Mouse (Mus musculus) stomach, postnatal 0 days (tissue): ENCODE data around the gene Ppig. TPM values are rescaled to one million over a fixed set of nuclear protein-coding genes. Genes with fewer than 3 reads are reported as not detected.
A peak's percentile ranks its signal among the peaks of the same experiment; 100 is the strongest.

Source experiments
- ATAC-seq: fragments of 200-750 bp; cut with Nextera tagmentation; 2 replicates; pipeline ENCODE4 v1.8.0; 2017; ENCODE audit not compliant: low FRiP score, low TSS enrichment
- DNase-seq: peaks from one replicate; pipeline ENCODE4 v3.0.0-alpha.2; 2016; ENCODE audit warnings: low spot score
- H3K27ac ChIP-seq: fragments of 300-500 bp; sonication (generic); replicated peaks from 2 replicates; pipeline ENCODE4 v1.5.1; 2014; ENCODE audit warnings: mild to moderate bottlenecking, control low read depth
- H3K27me3 ChIP-seq: fragments of 300-500 bp; sonication (generic); 2 replicates; pipeline ENCODE4 v1.6.1; 2014; ENCODE audit warnings: low read length; ENCODE audit not compliant: control insufficient read depth, insufficient read depth
- H3K36me3 ChIP-seq: fragments of 300-500 bp; sonication (generic); 2 replicates; pipeline ENCODE4 v1.6.1; 2014; ENCODE audit warnings: low read length, mixed read lengths; ENCODE audit not compliant: control insufficient read depth, insufficient read depth
- H3K4me1 ChIP-seq: fragments of 300-500 bp; sonication (generic); replicated peaks from 2 replicates; pipeline ENCODE4 v1.6.1; 2014; ENCODE audit warnings: antibody characterized with exemption; ENCODE audit not compliant: control insufficient read depth, insufficient read depth
- H3K4me2 ChIP-seq: fragments of 300-500 bp; sonication (generic); replicated peaks from 2 replicates; pipeline ENCODE4 v1.6.1; 2014; ENCODE audit warnings: low read depth, mild to moderate bottlenecking, control low read depth, moderate library complexity
- H3K4me3 ChIP-seq: fragments of 300-500 bp; sonication (generic); 2 replicates; pipeline ENCODE4 v1.5.1; 2014; ENCODE audit warnings: low read depth, low read length, control low read depth
- H3K9ac ChIP-seq: fragments of 300-500 bp; sonication (generic); 2 replicates; pipeline ENCODE4 v1.6.1; 2014; ENCODE audit warnings: mild to moderate bottlenecking, low read length, control low read depth, mixed read lengths
- H3K9me3 ChIP-seq: fragments of 300-500 bp; sonication (generic); 2 replicates; pipeline ENCODE4 v1.6.1; 2016; ENCODE audit warnings: low read length; ENCODE audit not compliant: control insufficient read depth
- CTCF ChIP-seq: IDR thresholded peaks from 2 replicates; pipeline ENCODE4 v1.5.1; 2016; ENCODE audit warnings: antibody characterized with exemption, low read depth, mild to moderate bottlenecking, moderate library complexity
- EP300 ChIP-seq: optimal IDR thresholded peaks from 2 replicates; pipeline ENCODE3; 2016; ENCODE audit warnings: antibody characterized with exemption
- WGBS: fragments of 180-500 bp; shearing (Covaris S2); extraction: QIAGEN DNeasy Blood & Tissue Kit; methylation state at CpG from one replicate; pipeline ENCODE4 v1.1.7; 2014; 5-methylcytosine and 5-hydroxymethylcytosine counted together
- polyA plus RNA-seq: library from polyadenylated mRNA; unstranded; fragments of >200 nt; fragmentation: Nextera tagmentation; extraction: Ambion mirVana; gene quantifications from 2 replicates; pipeline ENCODE4 v1.2.1, GENCODE M21; 2015

Gene Ppig
- polyA plus RNA-seq, 1 experiment from 2014 or later: 83.7 TPM

DNA sequence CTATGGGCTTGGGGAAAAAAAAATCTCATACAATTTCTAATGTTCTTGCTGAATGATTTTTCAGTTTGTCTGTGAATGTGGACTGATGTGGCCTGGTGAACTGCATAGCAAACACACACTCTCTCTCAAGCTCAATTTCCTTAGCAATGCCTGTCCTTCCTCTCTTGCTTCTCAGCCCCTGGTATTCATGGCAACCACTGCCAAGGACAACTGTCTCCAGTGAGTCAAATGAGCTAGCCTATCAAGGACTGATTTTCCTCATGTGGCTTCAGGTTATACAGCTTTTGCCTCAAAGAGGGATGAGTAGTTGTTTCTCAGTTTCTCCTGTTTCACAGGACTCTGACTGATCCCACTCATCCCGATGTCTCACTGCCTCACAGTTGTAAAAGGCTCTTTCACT, 3.2 kb upstream of the Ppig start:
- H3K27ac ChIP-seq: no peak overlapping the region
- WGBS: 86% methylated on average over 1 of the region's 1 CpGs
- no peaks in the 10 kb centered on the region for H3K27me3 ChIP-seq
- H3K4me1 ChIP-seq: peaks cover 3% of the 10 kb centered on the region
- no peak for ATAC-seq
- no peak overlapping the region for H3K4me2 ChIP-seq
- no peak for DNase-seq
- no peaks in the 10 kb centered on the region for H3K36me3 ChIP-seq
- no peak overlapping the region for H3K9ac ChIP-seq
- TF ChIP-seq CTCF (no peak), EP300 (no peak)
- no peaks in the 10 kb centered on the region for H3K9me3 ChIP-seq
- no peak overlapping the region for H3K4me3 ChIP-seq

- DNase-seq (peak; percentile 93), ATAC-seq (peak; percentile 92)
- Histone ChIP-seq H3K9ac (peak overlapping the region; percentile 89), H3K36me3 (no peaks in the 10 kb centered on the region), H3K9me3 (no peaks in the 10 kb centered on the region), H3K4me2 (peak overlapping the region; percentile 67), H3K4me3 (peak overlapping the region; percentile 97), H3K27ac (peak overlapping the region; percentile 92), H3K4me1 (peaks cover 3% of the 10 kb centered on the region), H3K27me3 (no peaks in the 10 kb centered on the region)
- TF ChIP-seq CTCF (no peak), EP300 (no peak)
- WGBS: under 1% methylated on average over 91 of the region's 91 CpGs
Measured at GRCm38 (mm10) chr2:69722650-69723518, 539 bp downstream of the Ppig start.

GRCm38 (mm10) chr2:69723519-69723825, 1.1 kb downstream of the Ppig start:
- no peak for TF ChIP-seq EP300
- no peak for TF ChIP-seq CTCF
- Histone ChIP-seq H3K36me3 (no peaks in the 10 kb centered on the region), H3K4me3 (peak overlapping the region; percentile 97), H3K9ac (peak overlapping the region; percentile 89), H3K4me2 (peak overlapping the region; percentile 67), H3K9me3 (no peaks in the 10 kb centered on the region), H3K27ac (peak overlapping the region; percentile 92), H3K27me3 (no peaks in the 10 kb centered on the region), H3K4me1 (peaks cover 3% of the 10 kb centered on the region)
- 1% methylated on average over 13 of the region's 13 CpGs for WGBS
- DNase-seq (no peak), ATAC-seq (no peak)

- TF ChIP-seq EP300: no peak
- TF ChIP-seq CTCF: peak; percentile 57
- Histone ChIP-seq H3K4me3 (no peak overlapping the region), H3K4me1 (no peaks in the 10 kb centered on the region), H3K36me3 (peaks cover 15% of the 10 kb centered on the region), H3K4me2 (no peak overlapping the region), H3K9me3 (no peaks in the 10 kb centered on the region), H3K27me3 (no peaks in the 10 kb centered on the region), H3K9ac (no peak overlapping the region), H3K27ac (no peak overlapping the region)
- no peak for DNase-seq
- ATAC-seq: no peak
- WGBS: 88% methylated on average over 1 of the region's 1 CpGs
Measured at GRCm38 (mm10) chr2:69745091-69745490, 22.7 kb downstream of the Ppig start.

DNA sequence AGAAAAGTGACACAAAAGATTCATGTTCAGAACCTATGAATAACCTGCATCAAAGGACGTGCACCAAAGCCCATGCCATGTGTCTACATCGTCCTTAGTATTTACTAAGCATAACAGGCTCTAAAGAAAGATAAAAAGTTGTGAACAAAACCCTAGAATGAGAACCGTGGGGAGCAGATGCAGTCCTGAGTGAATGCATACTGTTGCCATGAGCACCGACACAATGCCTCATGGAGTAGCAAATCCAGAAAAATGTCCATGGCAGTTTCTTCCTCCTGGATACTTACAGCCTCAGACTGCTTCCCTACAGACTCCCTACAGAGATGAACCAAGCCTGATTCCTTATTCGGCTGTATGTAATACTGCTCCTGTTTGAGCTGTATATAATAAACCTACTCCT, 38.6 kb downstream of the Ppig start:
- TF ChIP-seq EP300 (no peak), CTCF (no peak)
- no peaks in the 10 kb centered on the region for H3K9me3 ChIP-seq
- no peaks in the 10 kb centered on the region for H3K36me3 ChIP-seq
- H3K27me3 ChIP-seq: no peaks in the 10 kb centered on the region
- 77% methylated on average over 5 of the region's 5 CpGs for WGBS
- no peak for ATAC-seq
- H3K4me2 ChIP-seq: no peak overlapping the region
- H3K4me3 ChIP-seq: no peak overlapping the region
- no peaks in the 10 kb centered on the region for H3K4me1 ChIP-seq
- no peak for DNase-seq
- H3K9ac ChIP-seq: no peak overlapping the region
- H3K27ac ChIP-seq: no peak overlapping the region

DNA sequence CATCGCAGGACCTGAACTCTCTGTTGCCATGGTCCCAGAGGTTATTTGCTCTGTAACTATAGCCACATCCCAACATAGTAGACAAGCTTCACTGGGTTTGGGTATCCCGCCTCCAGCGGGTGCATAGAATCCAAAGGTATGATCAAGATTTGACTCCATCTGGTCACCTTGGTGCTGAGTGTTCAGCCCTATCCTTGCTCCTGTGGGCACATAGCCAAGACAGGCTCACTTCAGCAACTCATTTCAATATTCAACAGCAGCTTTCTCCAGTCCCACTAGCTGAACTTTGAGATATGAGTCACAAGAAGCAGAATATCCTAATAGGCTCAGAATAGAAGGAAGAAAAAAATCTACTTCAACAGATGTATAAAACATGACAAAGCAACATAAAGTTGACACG, 41.0 kb downstream of the Ppig start:
- Histone ChIP-seq H3K4me1 (no peaks in the 10 kb centered on the region), H3K9ac (no peak overlapping the region), H3K27ac (no peak overlapping the region), H3K9me3 (no peaks in the 10 kb centered on the region), H3K4me3 (no peak overlapping the region), H3K36me3 (no peaks in the 10 kb centered on the region), H3K27me3 (no peaks in the 10 kb centered on the region), H3K4me2 (no peak overlapping the region)
- ATAC-seq (peak; percentile 47; the same call in 1 of the 2 replicates), DNase-seq (peak; percentile 15)
- TF ChIP-seq EP300: no peak
- TF ChIP-seq CTCF: no peak
- WGBS: 88% methylated on average over 4 of the region's 4 CpGs
